Mouse (Mus musculus): ENCODE measurements around the gene Chmp4b. TPM values are rescaled to one million over a fixed set of nuclear protein-coding genes. Genes with fewer than 3 reads are reported as not detected.

Gene Chmp4b
- total RNA-seq, 2 experiments from 2014 or later, result 35.7 to 47.3 TPM

DNA sequence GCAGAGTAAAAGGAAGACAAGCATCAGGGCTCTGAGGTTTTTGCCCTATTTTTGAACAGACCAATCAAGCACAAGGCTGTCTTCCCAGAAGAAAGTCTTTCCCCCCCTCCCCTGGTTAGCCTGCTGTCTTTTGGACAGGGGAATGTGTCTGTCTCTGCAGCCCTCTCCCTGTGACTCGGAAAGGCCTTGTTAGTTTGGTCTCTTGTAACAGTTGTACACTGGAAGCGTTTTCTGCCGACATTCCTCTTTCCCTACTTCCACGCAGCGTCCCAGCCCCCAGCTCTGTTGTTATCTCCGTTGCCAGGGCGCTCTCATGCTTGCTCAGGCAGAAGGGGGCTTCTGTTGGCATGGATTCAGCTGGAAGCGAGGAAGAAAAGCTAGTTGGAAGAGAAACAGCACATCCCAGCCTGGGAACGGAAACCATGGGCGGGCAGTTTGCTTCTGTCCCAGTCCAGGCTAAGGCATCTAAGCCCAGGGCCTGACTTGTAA lies 26.2 kb downstream of the Chmp4b start:
- no peak for ATAC-seq (replicated peaks; ENCODE audit: low FRiP score, poor library complexity, severe bottlenecking)

GRCm38 (mm10) chr2:154678995-154679394 lies 27.5 kb downstream of the Chmp4b start:
- ATAC-seq (replicated peaks; ENCODE audit: low FRiP score, poor library complexity, severe bottlenecking), result no peak

DNA sequence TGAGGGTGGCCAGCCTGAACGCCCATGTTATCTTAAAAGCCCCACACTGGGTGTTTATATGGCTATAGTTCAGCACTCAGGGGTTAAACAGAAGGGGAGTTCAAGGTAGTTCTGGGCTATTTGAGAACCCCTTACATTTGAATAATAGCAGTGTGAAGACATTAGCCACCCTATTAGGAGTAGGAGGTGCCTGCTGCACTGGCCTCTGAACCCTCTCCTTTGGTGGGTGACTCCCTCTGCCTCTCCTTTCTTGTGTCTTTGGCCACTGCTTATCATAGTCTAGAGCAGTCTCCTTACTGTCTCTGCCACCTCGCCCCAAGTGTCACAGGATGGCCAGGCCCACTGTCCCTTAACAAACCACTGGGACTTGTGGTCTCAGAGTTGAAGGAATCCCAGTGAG lies 28.8 kb downstream of the Chmp4b start:
- ATAC-seq (replicated peaks; ENCODE audit: low FRiP score, poor library complexity, severe bottlenecking), result no peak

- ATAC-seq (replicated peaks; ENCODE audit: low FRiP score, poor library complexity, severe bottlenecking), result no peak
Measured at GRCm38 (mm10) chr2:154680941-154681340, 29.4 kb downstream of the Chmp4b start.

DNA sequence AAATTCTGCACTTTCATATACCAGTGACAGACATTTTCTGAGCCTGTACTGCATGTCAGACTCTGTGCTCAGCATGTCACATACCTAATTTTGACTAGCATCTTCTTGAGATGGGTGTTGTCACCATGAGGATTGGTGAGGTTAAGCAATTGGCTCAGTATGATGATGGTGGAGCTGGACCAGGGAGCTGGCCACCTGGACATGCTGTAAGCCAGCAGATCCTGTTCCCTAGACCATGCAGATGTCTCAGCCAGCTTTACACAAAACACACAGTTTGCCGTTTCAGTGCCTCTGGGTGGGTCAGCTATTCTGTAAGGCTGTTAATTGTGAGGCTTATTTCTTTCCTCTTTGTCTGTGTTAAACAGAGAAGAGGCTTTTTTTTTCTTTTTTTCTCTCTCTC lies 31.2 kb downstream of the Chmp4b start:
- no peak for ATAC-seq (replicated peaks; ENCODE audit: low FRiP score, poor library complexity, severe bottlenecking)

DNA sequence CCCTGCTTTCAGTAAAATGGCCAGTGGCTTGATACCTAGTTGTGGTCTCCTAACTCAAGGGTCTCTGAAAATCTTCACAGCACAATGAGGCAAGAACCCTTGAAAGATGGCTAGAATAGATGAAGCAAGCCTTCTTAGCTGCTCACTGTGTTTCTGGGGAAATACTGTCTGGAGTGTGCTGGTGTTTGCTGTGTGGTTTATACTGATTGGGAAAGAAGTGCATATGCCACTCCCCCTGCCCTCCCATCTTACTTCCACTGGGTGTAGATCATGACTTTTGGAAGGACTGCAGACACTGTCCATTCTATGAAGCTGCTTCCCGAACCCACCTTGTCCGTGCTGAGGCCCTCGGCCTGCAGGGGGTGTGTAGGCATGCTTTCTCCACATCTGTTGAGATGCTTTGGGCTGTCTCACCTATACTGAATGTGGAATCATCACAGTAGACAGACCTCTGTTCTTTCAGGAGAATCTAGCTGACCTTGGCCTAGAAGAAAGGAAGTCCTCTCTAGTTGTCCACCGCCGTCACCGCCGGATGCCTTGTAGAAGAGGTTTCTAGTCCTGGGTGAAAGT lies 33.5 kb downstream of the Chmp4b start:
- no peak for ATAC-seq (replicated peaks; ENCODE audit: low FRiP score, poor library complexity, severe bottlenecking)

DNA sequence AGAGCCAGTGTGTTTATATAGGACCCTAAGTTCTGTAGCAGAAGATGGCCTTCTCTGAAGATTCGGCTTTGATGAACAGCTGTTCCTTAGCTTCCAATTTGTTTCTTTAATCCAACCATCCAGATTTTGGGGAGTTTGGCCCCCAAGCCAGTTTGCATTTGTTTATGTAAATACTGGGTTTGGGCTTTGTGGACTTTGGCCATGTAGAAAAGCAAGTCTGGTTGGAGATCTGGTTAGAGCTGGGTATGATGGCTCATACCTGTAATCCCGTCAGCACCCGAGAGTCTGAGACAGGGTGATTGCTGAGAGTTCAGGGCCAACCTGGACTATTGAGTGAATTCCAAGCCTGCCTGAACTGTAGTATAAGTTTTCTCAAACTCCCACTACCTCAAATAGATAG lies 34.3 kb downstream of the Chmp4b start:
- ATAC-seq (replicated peaks; ENCODE audit: low FRiP score, poor library complexity, severe bottlenecking), result no peak

- no peak for ATAC-seq (replicated peaks; ENCODE audit: low FRiP score, poor library complexity, severe bottlenecking)
Measured at GRCm38 (mm10) chr2:154686819-154687218, 35.3 kb downstream of the Chmp4b start.

DNA sequence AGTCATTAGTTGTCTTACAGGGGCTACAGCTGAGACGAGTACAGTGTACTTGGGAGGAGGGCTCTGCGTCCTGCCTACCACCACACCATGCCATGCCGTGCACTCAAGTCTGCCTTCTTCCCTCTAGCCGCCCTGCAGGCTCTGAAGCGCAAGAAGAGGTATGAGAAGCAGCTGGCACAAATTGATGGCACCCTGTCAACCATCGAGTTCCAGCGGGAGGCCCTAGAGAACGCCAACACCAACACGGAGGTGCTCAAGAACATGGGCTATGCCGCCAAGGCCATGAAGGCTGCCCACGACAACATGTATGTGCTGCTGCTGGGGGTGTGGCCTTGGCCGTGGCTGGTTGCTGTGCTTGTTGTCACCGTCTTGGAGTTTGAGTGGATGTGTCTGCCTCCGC lies 37.9 kb downstream of the Chmp4b start:
- no peak for ATAC-seq (replicated peaks; ENCODE audit: low FRiP score, poor library complexity, severe bottlenecking)

DNA sequence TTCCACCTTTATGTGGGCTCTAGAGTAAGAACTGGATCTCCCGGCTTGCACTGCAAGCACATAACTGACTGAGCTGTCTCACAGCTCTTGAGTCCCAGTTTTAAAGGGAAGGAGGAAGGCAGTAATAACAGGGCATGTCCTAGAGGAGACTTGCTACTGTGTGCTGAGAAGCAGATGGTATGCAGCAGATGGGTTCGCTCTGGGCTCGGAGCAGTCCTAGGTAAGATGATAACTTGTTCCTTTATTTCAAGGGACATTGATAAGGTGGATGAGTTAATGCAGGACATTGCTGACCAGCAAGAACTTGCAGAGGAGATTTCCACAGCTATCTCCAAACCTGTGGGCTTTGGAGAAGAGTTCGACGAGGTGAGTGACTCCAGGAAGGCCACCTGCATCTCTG lies 39.5 kb downstream of the Chmp4b start:
- ATAC-seq (replicated peaks; ENCODE audit: low FRiP score, poor library complexity, severe bottlenecking), result no peak

- no peak for ATAC-seq (replicated peaks; ENCODE audit: low FRiP score, poor library complexity, severe bottlenecking)
Measured at GRCm38 (mm10) chr2:154693186-154693940, 41.9 kb downstream of the Chmp4b start.

DNA sequence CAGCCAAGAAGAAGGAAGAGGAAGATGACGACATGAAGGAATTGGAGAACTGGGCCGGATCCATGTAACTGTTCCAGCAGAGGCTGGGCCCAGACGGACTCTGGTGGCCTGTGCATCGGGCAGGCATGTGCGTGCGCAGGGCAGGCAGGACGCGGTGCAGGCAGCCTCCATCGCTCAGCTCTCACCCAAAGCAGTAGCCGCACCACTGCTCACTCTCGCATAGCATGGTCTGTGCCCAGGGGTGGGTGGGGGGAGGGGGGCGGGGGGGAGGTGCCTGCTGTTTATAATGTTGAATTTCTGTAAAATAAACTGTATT lies 42.4 kb downstream of the Chmp4b start:
- no peak for ATAC-seq (replicated peaks; ENCODE audit: low FRiP score, poor library complexity, severe bottlenecking)

- ATAC-seq (replicated peaks; ENCODE audit: low FRiP score, poor library complexity, severe bottlenecking), result no peak
Measured at GRCm38 (mm10) chr2:154695690-154696089, 44.2 kb downstream of the Chmp4b start.

GRCm38 (mm10) chr2:154696660-154697059 lies 45.2 kb downstream of the Chmp4b start:
- no peak for ATAC-seq (replicated peaks; ENCODE audit: low FRiP score, poor library complexity, severe bottlenecking)

DNA sequence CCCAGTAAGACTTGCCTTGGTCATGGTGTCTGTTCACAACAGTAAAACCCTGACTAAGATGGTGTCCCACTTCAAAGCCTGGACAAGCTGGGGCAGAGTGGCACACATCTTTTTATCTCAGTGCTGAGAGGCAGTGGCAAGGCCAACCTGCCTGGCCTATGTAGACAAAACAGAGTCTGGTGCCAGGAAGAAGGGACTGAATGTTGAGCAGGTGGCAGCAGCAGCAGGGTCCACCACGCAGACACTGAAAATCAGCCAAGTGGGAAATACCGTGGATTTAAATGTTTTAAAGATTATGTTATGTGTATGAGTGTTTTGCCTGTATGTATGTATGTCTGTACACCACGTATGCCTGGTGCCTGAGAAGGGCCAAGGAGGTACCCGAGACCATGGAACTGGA lies 47.9 kb downstream of the Chmp4b start:
- no peak for ATAC-seq (replicated peaks; ENCODE audit: low FRiP score, poor library complexity, severe bottlenecking)

DNA sequence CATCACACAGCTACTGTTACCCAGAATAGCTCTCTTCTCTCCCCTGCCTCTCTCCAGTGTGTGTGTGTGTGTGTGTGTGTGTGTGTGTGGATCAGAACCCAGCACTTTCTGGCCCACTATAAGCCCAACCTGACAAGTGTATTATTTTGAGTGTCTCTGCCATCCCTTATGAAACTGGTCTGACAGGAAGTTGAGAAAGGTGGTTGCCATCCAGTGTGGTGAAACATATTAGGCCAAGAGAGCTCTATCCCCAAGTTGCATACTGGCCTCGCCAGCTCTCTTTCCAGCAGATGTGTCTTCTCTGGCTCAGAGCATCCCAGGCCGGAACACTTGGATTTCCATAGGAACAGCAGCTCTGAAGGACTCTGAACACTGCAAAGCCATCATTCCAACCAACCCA lies 48.7 kb downstream of the Chmp4b start:
- no peak for ATAC-seq (replicated peaks; ENCODE audit: low FRiP score, poor library complexity, severe bottlenecking)

- ATAC-seq (replicated peaks; ENCODE audit: low FRiP score, poor library complexity, severe bottlenecking), result peak; percentile 90
Measured at GRCm38 (mm10) chr2:154702637-154703315, 51.3 kb downstream of the Chmp4b start.

DNA sequence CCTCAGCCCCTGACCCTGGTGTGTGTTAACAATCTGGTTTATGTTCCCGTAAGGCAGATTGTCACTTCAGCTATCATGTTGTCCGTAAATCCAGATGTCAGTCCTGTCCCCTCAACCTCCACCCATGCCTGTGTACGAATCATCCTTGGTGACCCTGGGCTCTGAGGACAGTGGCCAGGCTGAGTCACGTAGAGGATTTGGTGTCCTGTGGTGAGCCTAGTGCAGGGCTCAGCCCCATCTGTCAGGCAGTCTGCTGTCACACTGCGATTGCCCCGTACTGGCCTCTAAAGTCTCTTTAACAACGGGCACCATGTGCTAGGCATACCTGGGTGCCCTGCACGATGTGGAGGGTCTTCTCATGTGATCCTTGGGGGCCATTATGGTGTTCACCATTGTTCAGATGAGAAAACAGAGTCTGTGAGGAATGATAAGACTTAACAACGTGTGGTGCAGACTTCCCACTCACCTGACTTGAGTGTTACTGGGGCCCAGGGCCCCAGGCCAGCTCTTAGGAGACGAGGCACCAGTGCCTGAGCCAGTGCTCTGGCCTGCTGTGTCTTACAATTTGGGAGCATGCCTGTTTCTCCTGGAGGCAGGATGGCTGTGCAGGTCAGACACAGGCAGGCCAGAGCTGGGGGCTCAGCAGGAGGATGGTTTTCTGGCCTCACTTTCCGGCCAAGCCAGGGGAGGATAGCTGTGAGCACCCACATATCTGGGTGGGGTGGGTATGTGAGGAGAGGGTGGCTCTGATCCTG lies 55.2 kb downstream of the Chmp4b start:
- ATAC-seq (replicated peaks; ENCODE audit: low FRiP score, poor library complexity, severe bottlenecking), result no peak

GRCm38 (mm10) chr2:154707284-154707683 lies 55.8 kb downstream of the Chmp4b start:
- no peak for ATAC-seq (replicated peaks; ENCODE audit: low FRiP score, poor library complexity, severe bottlenecking)

- ATAC-seq (replicated peaks; ENCODE audit: low FRiP score, poor library complexity, severe bottlenecking), result no peak
Measured at GRCm38 (mm10) chr2:154707830-154708385, 56.4 kb downstream of the Chmp4b start.
